8 mouse cellular contexts compared by ENCODE assay signal in genomic region chr10:75708633-75708992, GRCm38 (mm10). TPM values are rescaled to one million over a fixed set of nuclear protein-coding genes. Genes with fewer than 3 reads are reported as not detected.
DNase-seq lines count a peak whose midpoint lies in the region; ATAC-seq lines count a peak whose summit lies in the region.

No protein-coding gene starts in this region.

- no peak overlapping the region for H3K27ac ChIP-seq in kidney, embryonic 15.5 days

- no peak overlapping the region for H3K9ac ChIP-seq in kidney, embryonic 15.5 days

- WGBS in kidney, embryonic 15.5 days = 46% methylated on average over 9 of the region's 9 CpGs

- peaks cover 3% of the 10 kb centered on the region; the same call in 1 of the 2 replicates for H3K4me1 ChIP-seq in kidney, embryonic 15.5 days

- H3K4me2 ChIP-seq in kidney, embryonic 15.5 days = no peak overlapping the region

- H3K9me3 ChIP-seq in kidney, embryonic 15.5 days (replicated peaks) = no peaks in the 10 kb centered on the region

- H3K27me3 ChIP-seq in kidney, embryonic 15.5 days = no peaks in the 10 kb centered on the region

- H3K4me3 ChIP-seq in kidney, embryonic 15.5 days (replicated peaks) = no peak overlapping the region

- peak; percentile 36 for DNase-seq in kidney, adult 18-20 months
- DNase-seq in ZHBTc4 (ENCODE audit: low read depth, low spot score) = peak; percentile 41
- peak; percentile 13 for DNase-seq in embryo, embryonic 9.5 days (ENCODE audit: extremely low spot score)
- DNase-seq in kidney, postnatal 36 days = peak; percentile 23 to 61
- DNase-seq in neural tube, embryonic 10.5 days (ENCODE audit: extremely low spot score, low spot score) = peak; percentile 20
- no peak for DNase-seq in ovary, postnatal 36 days (ENCODE audit: low spot score)

- no peak; the same call in 1 of the 2 replicates for ATAC-seq in kidney, embryonic 15.5 days (replicated peaks; ENCODE audit: low FRiP score)
- no peak for ATAC-seq in erythroid progenitor cell, adult 5-6 weeks (replicated peaks; ENCODE audit: low FRiP score, poor library complexity, severe bottlenecking)

- peaks cover 66% of the 10 kb centered on the region for H3K36me3 ChIP-seq in kidney, embryonic 15.5 days

RNA-seq across cellular contexts. Expression of gene Cabin1, which starts 55.5 kb away (rescaled TPM):
- 35.1 and 37.8 TPM in 2 replicates for polyA plus RNA-seq in kidney, embryonic 15.5 days (2015; fragmentation: Nextera tagmentation; extraction: Ambion mirVana)
- total RNA-seq in erythroid progenitor cell, adult 5-6 weeks (2015; ENCODE audit: low replicate concordance) = 108 and 136 TPM in 2 replicates
- 115 and 143 TPM in 2 replicates for total RNA-seq in erythroid progenitor cell, adult 5-6 weeks (2017; ENCODE audit: low replicate concordance)
